Mouse (Mus musculus) heart, postnatal 36 days (tissue): Measurements from ENCODE around the gene Lrrc30. TPM values are rescaled to one million over a fixed set of nuclear protein-coding genes. Genes with fewer than 3 reads are reported as not detected.

ENCODE experiments used
- DNase-seq, 2 experiments: peaks; one replicate each; pipeline ENCODE4 v3.0.0; 2021 to 2022
- intact Hi-C: fragments of 180-260 bp; cut with DNase I; formaldehyde crosslinking; loops from one replicate; pipeline ENCODE4 v1.15.1; 2025
- total RNA-seq, 2 experiments: library from RNA; stranded (reverse); gene quantifications; 2 replicates each; pipeline ENCODE4 v1.2.3; 2021

The Lrrc30 gene
- under 1 TPM; 0.28 to 0.68 TPM for total RNA-seq

DNA sequence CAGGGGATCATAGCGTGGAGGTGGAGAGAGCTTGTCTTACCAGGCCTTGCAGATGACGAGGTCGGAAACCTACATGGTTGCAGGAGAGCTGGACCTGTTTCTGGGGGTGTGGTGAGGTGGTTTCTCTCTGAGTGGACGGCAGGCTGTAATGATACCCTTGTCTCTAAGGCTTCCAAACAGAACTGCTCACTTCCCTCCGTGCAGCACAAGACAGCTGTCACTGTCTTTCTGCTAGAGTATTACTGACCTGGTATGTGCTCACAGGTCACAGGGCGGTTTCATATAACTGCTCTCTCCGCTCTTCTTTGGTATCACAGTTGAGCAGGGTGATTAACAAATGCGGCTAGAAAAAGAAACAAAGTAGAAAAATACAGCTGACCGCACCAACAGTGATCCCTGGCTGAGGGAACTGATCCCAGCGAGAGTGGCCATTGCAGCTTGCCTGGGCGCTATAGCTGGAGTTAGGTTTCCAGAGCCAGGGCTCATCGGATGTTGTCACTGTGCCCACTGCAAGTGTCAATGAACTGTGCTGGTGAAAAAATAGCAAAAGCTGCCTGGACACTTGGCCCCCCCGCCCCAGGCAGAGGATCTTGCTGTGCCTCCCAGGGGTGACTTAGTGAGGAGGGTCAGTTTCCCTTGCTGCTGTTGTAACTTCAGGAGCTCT, at the start of gene Lrrc30:
Gene Lrrc30, minus strand, starts transcription at position 48 of the 664 bp plus-strand sequence.
- intact Hi-C loops, result no loop called here
- no peak for DNase-seq

GRCm38 (mm10) chr17:67681084-67681483, 48.6 kb upstream of the Lrrc30 start:
- no peak for DNase-seq
- intact Hi-C loops, result no loop called here

DNA sequence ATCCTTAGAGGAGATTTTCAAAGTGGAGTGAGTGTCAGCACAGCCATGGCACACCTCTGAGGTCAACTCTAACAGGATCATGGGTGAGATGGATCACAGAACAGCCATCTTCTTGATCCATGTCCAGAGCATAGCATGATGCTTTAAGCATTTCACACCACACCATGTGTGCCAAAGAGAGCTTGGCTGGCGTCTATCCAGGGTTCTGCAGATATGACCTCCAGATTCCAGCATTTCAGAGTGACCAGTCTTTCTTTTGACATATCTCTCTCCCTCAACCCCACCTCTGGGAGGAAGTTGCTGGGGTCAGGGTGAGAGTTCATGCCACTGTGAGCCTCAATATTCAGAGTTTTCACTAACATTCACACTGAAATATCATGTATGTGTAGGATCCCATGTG, 46.1 kb upstream of the Lrrc30 start:
- DNase-seq, result no peak

DNA sequence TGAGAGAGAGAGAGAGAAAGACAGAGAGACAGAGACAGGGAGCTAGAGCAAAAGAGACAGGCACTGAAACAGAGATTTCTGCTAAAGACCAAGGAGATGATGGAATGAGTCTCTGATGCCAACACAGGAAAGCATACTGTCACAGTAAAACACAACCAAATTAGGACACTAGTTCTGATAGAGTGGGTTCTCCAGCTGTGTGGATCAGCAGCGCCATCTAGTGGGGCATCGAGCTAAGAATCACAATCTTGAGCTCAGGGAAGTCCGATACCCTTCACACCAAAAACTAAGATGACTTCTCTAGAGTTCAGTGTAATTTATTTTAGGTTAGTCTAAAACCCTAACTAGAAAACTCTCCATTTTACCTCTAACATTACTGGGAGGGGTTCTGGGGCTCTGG, 35.5 kb upstream of the Lrrc30 start:
- intact Hi-C loops, result loop anchor here (5.0 to 10.0 kb wide), 4 partner anchors 316 to 1091 kb away; partner anchors contain the start of gene Ptprm

More for the DNA sequence above, 46.1 kb upstream of the Lrrc30 start:
- intact Hi-C loops, result no loop called here

DNA sequence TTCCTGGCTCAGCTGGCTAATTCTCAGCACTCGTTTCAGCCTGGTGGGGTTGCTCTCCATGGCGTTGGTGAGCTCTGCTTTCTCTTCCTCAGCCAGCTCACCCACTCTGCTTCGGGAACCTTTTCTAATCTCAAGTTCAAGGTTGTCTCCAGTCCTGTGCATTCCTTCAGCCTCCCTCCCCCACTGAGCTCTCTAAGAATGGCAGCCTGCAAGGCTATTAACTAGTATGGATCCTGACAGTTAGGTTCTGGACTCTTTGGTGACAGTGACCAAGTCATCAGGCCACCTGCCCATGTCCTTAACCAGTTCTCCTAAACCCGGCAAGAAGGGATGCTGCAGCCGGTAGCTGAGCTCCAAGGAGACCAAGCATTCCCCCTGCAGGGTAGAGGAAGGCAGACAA, 34.5 kb upstream of the Lrrc30 start:
- DNase-seq, result no peak
- intact Hi-C loops, result loop anchor here (5.0 to 10.0 kb wide), 4 partner anchors 315 to 1090 kb away; partner anchors contain the start of gene Ptprm

More for the DNA sequence above, 35.5 kb upstream of the Lrrc30 start:
- DNase-seq, result peak; percentile 62 to 74

- intact Hi-C loops, result loop anchor here (10.0 kb wide), 2 partner anchors 489 to 989 kb away; no protein-coding TSS in a partner anchor
- DNase-seq, result no peak
Observed at GRCm38 (mm10) chr17:67664299-67664698, 31.8 kb upstream of the Lrrc30 start.

DNA sequence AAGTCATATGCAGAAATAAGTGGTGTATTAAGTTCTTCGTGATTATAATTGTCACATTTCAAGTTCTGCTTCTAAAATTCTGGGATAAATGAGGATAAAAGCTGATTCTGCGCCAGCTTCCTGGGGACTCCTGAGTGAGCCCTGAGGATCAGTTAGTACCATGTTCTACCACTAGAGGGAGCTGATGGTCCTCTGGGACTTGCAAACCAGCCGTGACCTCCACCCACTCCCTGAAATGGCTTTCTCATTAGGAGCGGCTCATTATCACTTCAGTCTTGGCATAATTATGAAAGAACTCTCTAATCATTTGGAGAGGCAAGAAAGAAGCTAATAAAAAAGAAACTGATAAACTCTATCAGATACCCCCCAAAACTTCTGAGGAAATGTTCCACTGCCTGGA, 19.0 kb upstream of the Lrrc30 start:
- intact Hi-C loops, result loop anchor here (5.0 kb wide), 2 partner anchors 64 to 186 kb away; no protein-coding TSS in a partner anchor
- peak; percentile 58 to 61 for DNase-seq

DNA sequence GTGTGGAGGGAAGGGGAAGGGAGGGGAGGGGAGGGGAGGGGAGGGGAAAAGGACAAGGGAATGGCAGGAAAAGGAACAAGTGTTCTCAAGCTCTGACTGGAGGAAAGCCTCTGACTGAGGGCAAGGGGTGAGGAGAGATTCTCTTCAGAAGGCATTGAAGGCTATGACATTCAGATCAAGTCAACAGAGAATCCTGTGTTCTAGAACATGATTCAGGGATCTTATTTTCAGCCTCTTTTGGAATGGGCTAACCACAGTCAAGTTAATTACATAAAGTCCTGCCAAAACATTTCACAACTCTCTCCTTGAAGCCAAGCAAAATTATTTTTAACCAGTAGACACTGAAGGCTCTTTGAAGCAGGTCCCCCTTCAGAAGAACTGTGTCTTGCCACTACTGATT, 9.1 kb upstream of the Lrrc30 start:
- intact Hi-C loops, result no loop called here
- DNase-seq, result no peak

GRCm38 (mm10) chr17:67638119-67638810, 5.7 kb upstream of the Lrrc30 start:
- peak; percentile 54 to 56 for DNase-seq
- intact Hi-C loops, result no loop called here

GRCm38 (mm10) chr17:67636951-67637350, 4.4 kb upstream of the Lrrc30 start:
- no peak for DNase-seq
- intact Hi-C loops, result no loop called here

DNA sequence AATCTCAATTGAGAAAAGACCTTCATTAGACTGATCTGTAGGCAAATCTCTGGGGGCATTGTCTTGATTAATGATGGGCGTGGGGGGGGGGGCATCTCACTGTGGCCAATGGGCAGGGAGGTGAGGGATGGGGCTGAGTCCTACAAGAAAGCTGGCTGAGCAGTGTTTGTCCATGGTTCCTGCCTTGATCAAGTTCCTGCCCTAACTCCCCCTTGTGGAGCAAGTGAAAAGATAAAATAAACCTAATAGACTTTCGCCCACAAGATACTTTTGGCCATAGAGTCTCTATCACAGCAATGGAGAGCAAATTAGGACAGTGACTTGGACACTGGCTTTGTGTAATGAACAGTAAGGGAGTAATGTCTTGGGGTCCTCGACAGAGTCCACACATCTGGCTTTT, 3.8 kb upstream of the Lrrc30 start:
- intact Hi-C loops, result no loop called here
- DNase-seq, result no peak

DNA sequence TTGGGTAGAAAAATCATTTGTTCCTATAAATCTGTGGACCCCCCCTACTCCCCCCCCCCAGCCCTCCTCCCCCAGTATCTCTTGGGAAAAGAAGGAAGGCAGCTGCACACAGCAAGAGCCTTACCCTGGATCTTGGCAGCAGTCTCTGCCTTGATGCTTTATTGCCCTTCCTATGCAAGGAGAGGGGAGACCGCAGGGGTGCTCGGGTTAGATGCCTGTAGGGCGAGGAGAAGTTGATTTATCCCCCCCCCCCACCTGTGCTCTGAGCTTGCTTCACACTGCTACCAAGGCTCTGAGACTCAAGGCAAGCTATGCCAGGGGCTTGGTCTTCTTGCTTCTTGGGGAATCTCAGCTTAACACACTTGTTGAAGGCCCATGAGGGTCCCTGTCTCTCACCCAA, 2.8 kb downstream of the Lrrc30 start:
- DNase-seq, result no peak

DNA sequence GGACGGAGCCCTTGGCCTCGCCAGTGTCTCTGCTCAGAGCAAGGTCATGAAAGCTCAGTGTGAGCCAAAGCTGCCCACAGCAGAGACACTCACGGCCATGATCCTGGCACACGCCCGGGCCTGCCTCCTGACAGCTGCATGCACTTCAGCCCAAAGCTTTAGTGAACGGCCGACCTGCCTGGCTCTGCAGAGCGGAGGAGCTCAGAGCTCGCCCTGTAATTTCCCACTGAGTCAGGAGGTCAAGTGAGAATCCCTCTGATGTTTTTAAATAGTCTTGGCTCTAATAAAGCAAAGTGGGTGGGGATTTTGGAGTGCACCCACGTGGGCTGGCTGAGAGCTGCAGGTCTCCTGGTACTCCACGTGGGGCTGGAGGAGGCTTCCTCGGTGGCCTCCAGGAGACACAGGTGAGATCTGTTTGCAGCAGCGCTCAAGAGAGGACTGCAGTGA, 3.3 kb downstream of the Lrrc30 start:
- peak; percentile 47 to 69 for DNase-seq
- intact Hi-C loops, result no loop called here

More for the DNA sequence above, 2.8 kb downstream of the Lrrc30 start:
- intact Hi-C loops, result no loop called here

DNA sequence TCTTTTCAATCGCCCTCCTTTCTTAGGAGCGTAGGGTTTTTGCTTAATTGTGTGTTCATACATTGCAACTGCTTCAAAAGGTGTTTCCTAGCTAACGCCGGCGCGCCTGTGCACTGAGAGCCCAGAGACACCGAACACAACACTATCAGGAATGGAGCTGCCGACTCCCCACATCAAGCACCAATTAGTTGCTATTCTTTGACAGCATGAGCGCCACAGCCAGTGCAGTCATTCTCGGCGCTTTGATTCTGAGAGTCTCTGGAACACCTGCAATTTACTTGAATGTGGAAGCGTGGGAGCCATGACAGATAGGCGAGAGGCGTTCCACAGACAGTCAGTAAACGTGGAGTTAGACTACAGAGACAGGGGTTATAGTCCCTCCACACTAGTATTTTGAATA, 4.0 kb downstream of the Lrrc30 start:
- intact Hi-C loops, result no loop called here
- DNase-seq, result no peak

DNA sequence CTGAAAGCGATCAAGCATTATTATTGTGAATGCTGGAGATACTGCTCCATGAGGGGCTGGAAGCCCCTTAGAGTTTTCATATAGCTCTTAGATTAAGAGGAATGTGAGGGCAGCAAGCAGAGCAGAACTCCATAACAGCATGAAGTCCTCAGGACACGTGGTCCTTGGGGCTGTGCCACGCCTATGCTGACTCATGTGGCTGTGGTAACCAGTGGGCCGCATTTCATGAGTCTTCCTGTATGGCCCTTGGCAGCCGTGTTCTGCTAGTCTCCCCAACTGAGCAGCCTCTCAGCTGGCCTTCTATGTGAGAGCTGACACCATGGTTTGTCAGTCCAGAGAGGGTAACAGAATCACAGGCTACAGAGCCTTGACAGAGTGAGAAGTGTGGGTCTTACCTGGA, 7.1 kb downstream of the Lrrc30 start:
- peak; percentile 43 to 62 for DNase-seq

DNA sequence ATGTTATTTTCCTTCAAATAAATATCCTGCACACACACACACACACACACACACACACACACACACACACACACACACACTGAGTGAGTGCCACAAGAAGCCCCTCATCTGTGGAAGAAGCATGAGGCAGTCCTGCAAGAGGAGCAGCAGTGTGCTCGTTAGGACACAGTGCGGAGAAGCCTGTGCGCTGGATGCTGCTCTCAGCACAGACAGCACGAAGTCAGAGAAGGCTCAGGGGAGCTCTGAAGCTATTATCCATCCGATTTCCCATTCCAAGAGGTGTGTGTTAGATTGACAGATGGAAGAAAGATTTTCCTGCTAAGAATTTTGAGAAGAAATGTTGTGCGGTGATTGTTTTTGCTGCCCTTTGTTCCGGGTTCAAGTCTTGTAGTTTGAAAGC, 13.5 kb downstream of the Lrrc30 start:
- intact Hi-C loops, result no loop called here
- DNase-seq, result no peak

More for the DNA sequence above, 7.1 kb downstream of the Lrrc30 start:
- intact Hi-C loops, result no loop called here

GRCm38 (mm10) chr17:67614381-67614780, 18.1 kb downstream of the Lrrc30 start:
- intact Hi-C loops, result no loop called here
- DNase-seq, result no peak

DNA sequence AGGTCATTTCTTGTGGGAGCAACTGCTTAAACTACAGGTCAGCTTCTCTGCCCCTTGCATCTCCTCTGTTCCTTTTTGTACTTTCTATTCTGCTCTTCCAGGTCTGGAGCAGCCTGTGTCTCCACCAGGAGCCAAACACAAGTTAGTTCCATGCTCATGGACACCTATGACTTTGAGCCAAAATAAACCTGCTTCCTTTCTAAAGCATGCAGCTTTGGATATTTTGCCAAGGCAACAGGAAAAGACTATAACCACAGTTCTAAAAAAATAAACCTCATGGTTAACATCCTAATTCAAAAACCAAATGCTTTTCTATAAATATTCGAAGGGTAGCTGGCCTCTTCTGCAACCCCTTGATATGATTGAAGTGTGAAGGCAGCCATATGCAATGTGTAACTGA, 19.9 kb downstream of the Lrrc30 start:
- intact Hi-C loops, result no loop called here
- DNase-seq, result no peak

DNA sequence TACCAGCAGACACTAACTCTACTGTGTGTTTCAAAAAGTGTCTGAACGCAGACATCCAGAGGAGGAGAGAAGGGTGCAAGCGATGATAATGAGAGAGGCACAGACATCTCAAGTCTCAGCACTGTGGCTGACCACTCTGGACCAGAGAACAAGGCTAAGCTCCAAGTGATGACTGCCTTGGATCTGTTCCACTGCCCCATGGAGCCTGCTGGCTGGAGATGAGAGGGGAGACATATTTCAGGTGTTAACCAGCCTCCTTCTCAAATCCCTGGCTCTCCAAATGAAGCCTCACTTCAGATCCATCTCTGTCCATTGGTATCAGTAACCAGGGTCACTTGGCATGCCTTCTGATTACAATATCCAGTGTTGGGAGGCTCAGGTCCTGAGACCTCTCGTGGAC, 20.4 kb downstream of the Lrrc30 start:
- no peak for DNase-seq
- intact Hi-C loops, result no loop called here

DNA sequence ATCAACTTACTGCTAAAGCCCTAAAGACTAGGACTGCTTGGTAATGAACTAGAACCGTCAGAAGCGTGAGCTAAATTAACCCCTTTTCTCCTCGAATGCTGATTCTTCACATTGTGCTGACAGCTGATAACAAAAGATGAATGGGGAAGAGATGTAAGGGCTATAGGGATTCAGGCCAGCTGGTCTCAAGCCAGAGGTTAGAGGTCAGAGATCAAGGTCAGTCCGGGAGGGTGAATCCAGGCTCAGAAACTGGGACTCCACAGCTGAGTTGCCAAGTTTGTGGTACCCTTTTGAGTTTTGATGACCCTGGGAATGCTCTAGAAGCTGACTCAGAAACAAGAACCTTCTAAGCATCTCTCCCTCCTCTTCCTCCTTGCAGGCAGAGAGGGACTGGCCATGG, 28.1 kb downstream of the Lrrc30 start:
- DNase-seq, result no peak
- intact Hi-C loops, result no loop called here

DNA sequence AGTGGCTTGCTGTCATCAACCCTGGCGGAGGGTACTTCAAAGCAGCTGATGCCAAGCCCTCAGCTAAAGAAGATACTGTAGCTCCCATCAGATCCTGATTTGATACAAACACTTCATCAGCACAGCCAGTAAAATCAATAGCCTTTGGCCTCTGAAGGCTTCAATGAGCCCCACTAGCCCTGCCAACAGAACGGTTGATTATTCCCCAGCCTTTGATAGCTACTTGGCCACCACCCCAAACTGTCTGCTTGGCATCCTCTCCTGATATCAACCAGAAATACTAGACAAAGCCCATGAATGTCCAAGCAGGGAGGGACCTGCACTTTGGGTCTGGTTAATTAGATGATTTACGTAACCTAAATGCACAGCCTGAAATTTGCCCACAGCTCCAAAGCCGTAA, 30.0 kb downstream of the Lrrc30 start:
- intact Hi-C loops, result no loop called here
- DNase-seq, result no peak
